Mouse (Mus musculus) midbrain, embryonic 14.5 days (tissue): Measurements from ENCODE around the gene Abhd4. TPM values are rescaled to one million over a fixed set of nuclear protein-coding genes. Genes with fewer than 3 reads are reported as not detected.

Experiments used
- ATAC-seq: fragments of 200-750 bp; cut with Nextera tagmentation; 2 replicates; pipeline ENCODE4 v1.8.0; 2017; ENCODE audit warnings: moderate number of reproducible peaks, moderate library complexity; ENCODE audit not compliant: low FRiP score, low TSS enrichment
- DNase-seq: peaks from one replicate; pipeline ENCODE4 v3.0.0-alpha.2; 2015
- H3K27ac ChIP-seq: fragments of 300-500 bp; sonication (generic); replicated peaks from 2 replicates; pipeline ENCODE4 v1.5.1; 2014; ENCODE audit warnings: mild to moderate bottlenecking, low read depth, low read length, moderate library complexity
- H3K27me3 ChIP-seq: fragments of 300-500 bp; sonication (generic); 2 replicates; pipeline ENCODE4 v1.6.1; 2014; ENCODE audit warnings: low read length, control low read depth, mixed read lengths; ENCODE audit not compliant: control insufficient read depth, insufficient read depth
- H3K36me3 ChIP-seq: fragments of 300-500 bp; sonication (generic); 2 replicates; pipeline ENCODE4 v1.6.1; 2014; ENCODE audit warnings: low read length, control low read depth; ENCODE audit not compliant: control insufficient read depth, insufficient read depth
- H3K4me1 ChIP-seq: fragments of 300-500 bp; sonication (generic); 2 replicates; pipeline ENCODE4 v1.6.1; 2014; ENCODE audit warnings: mild to moderate bottlenecking, antibody characterized with exemption, low read length, control low read depth; ENCODE audit not compliant: control insufficient read depth, insufficient read depth
- H3K4me2 ChIP-seq: fragments of 300-500 bp; sonication (generic); 2 replicates; pipeline ENCODE4 v1.6.1; 2014; ENCODE audit warnings: mild to moderate bottlenecking, low read length, moderate library complexity
- H3K4me3 ChIP-seq: fragments of 300-500 bp; sonication (generic); replicated peaks from 2 replicates; pipeline ENCODE4 v1.5.1; 2014; ENCODE audit warnings: low read depth, low read length
- H3K9ac ChIP-seq: fragments of 300-500 bp; sonication (generic); replicated peaks from 2 replicates; pipeline ENCODE4 v1.6.1; 2014; ENCODE audit warnings: mild to moderate bottlenecking, low read length, moderate library complexity
- H3K9me3 ChIP-seq: fragments of 300-500 bp; sonication (generic); 2 replicates; pipeline ENCODE4 v1.6.1; 2016; ENCODE audit warnings: low read length, control low read depth, mixed read lengths; ENCODE audit not compliant: control insufficient read depth
- WGBS: fragments of 180-500 bp; shearing (Covaris S2); extraction: QIAGEN DNeasy Blood & Tissue Kit; methylation state at CpG from one replicate; pipeline ENCODE4 v1.1.7; 2014; 5-methylcytosine and 5-hydroxymethylcytosine counted together
- polyA plus RNA-seq: library from polyadenylated mRNA; unstranded; fragments of >200 nt; fragmentation: Nextera tagmentation; extraction: Ambion mirVana; gene quantifications from 2 replicates; pipeline ENCODE4 v1.2.1, GENCODE M21; 2014

Gene Abhd4
- polyA plus RNA-seq, 1 experiment from 2014 or later = 48.0 TPM

DNA sequence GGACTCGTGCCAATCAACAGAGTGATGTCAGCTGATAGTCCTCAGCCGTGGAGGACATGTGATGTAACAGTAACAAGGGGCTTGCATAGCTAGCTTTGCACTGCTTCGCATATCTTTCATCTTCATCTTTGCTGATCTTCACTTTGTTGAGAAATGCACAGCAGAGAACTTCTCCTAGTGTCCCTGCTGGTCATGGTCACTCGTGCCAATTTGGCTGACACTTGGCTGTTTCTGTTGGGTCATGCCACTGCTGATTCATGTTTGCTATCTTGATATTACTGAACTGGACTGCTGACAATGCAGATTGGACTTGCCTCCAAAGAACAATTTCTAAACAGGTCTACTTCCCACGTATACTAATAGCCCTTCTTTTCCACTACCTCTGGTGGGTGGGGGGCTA lies 46.1 kb downstream of the Abhd4 start:
- H3K4me3 ChIP-seq = no peak overlapping the region
- 0 out of 2 replicates have a peak, but pooled peaks cover 5% of the 10 kb centered on the region for H3K9me3 ChIP-seq
- no peaks in the 10 kb centered on the region for H3K4me1 ChIP-seq
- no peaks in the 10 kb centered on the region for H3K36me3 ChIP-seq
- DNase-seq (no peak), ATAC-seq (no peak)
- no peak overlapping the region for H3K9ac ChIP-seq
- H3K4me2 ChIP-seq = no peak overlapping the region
- no peaks in the 10 kb centered on the region for H3K27me3 ChIP-seq
- WGBS = 87% methylated on average over 5 of the region's 5 CpGs
- no peak overlapping the region for H3K27ac ChIP-seq

DNA sequence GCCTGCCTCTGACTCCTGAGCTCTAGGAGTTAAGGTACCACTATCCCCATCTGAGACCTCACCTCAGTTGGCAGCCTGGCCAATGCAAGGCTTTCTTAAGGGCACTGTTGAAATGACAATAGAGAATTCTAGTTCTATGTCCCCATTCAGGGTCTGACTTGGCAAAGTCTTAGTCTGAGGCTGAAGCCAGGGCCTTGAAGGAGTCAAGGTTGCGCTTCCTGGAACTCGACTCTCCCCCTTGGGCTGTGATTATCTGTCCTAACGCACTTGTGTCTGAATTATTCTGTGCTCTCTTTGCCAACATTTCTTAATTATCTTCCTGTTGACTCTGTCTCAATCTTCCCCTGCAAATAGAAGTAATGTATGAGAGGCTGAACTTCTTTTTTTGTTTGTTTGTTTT lies 46.7 kb downstream of the Abhd4 start:
- Histone ChIP-seq H3K27ac (no peak overlapping the region), H3K4me2 (no peak overlapping the region), H3K36me3 (no peaks in the 10 kb centered on the region), H3K9ac (no peak overlapping the region), H3K4me3 (no peak overlapping the region), H3K4me1 (no peaks in the 10 kb centered on the region), H3K27me3 (no peaks in the 10 kb centered on the region), H3K9me3 (0 out of 2 replicates have a peak, but pooled peaks cover 5% of the 10 kb centered on the region)
- ATAC-seq (no peak), DNase-seq (no peak)
- 92% methylated on average over 3 of the region's 3 CpGs for WGBS

DNA sequence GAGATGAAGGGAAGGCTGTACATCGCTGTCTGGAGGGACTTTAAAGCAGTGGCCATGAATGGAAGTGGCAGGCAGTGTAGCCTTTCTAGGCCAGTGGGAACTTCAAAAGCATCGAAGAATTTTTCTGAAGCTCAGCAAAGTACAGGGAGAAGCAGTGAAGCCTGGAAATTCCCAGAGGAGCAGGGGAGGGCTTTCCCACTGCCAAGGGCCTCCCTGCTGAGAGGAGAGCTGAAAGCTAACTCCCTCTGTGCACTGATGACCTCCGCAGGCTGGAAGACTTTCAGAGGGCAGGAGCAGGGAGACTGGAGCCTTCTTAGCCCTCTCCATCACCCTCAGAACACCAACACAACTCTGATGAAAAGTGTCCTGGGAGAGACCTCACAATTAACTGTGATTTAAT lies 57.8 kb downstream of the Abhd4 start:
- H3K27me3 ChIP-seq = no peaks in the 10 kb centered on the region
- ATAC-seq (no peak), DNase-seq (peak; percentile 11)
- H3K4me3 ChIP-seq = no peak overlapping the region
- no peak overlapping the region for H3K9ac ChIP-seq
- no peaks in the 10 kb centered on the region for H3K4me1 ChIP-seq
- no peak overlapping the region for H3K4me2 ChIP-seq
- 29% methylated on average over 3 of the region's 3 CpGs for WGBS
- H3K36me3 ChIP-seq = no peaks in the 10 kb centered on the region
- no peaks in the 10 kb centered on the region for H3K9me3 ChIP-seq
- 0 out of 2 replicates have a peak overlapping the region, but pooled peaks have one; percentile 20 for H3K27ac ChIP-seq

Other genes starting within 250 kb of the Abhd4 start
- 338 and 385 TPM in 2 replicates for gene Dad1, start 84 bp upstream of the Abhd4 start, polyA plus RNA-seq
- gene Olfr49, start 30.8 kb downstream of the Abhd4 start, polyA plus RNA-seq = not detected in 2 replicates
- gene Oxa1l, start 106.6 kb downstream of the Abhd4 start, polyA plus RNA-seq = 58.6 and 71.2 TPM in 2 replicates
- gene Slc7a7, start 163.6 kb downstream of the Abhd4 start, polyA plus RNA-seq = 3.5 and 4.0 TPM in 2 replicates
- 293 and 337 TPM in 2 replicates for gene Mrpl52, start 172.7 kb downstream of the Abhd4 start, polyA plus RNA-seq
- gene Mmp14, start 177.4 kb downstream of the Abhd4 start, polyA plus RNA-seq = 36.2 and 58.5 TPM in 2 replicates
- gene Lrp10, start 209.9 kb downstream of the Abhd4 start, polyA plus RNA-seq = 26.1 and 27.5 TPM in 2 replicates
- 37.2 and 44.6 TPM in 2 replicates for gene Rem2, start 221.9 kb downstream of the Abhd4 start, polyA plus RNA-seq